Mouse (Mus musculus) embryonic facial prominence, embryonic 13.5 days (tissue): ENCODE data around the gene Hcn4. TPM values are rescaled to one million over a fixed set of nuclear protein-coding genes. Genes with fewer than 3 reads are reported as not detected.
A peak's percentile ranks its signal among the peaks of the same experiment; 100 is the strongest.

Source experiments
- ATAC-seq: fragments of 200-750 bp; cut with Nextera tagmentation; 2 replicates; pipeline ENCODE4 v1.8.0; 2017; ENCODE audit warnings: low read depth; ENCODE audit not compliant: insufficient number of reproducible peaks, insufficient read depth, low FRiP score, low TSS enrichment
- H3K27ac ChIP-seq: fragments of 300-500 bp; sonication (generic); 2 replicates; pipeline ENCODE4 v1.5.1; 2015; ENCODE audit warnings: moderate library complexity, mild to moderate bottlenecking, inconsistent platforms
- H3K27me3 ChIP-seq: fragments of 300-500 bp; sonication (generic); 2 replicates; pipeline ENCODE4 v1.6.1; 2015; ENCODE audit warnings: mild to moderate bottlenecking, inconsistent platforms
- H3K36me3 ChIP-seq: fragments of 300-500 bp; sonication (generic); 2 replicates; pipeline ENCODE4 v1.6.1; 2015; ENCODE audit warnings: mild to moderate bottlenecking, inconsistent platforms
- H3K4me1 ChIP-seq: fragments of 300-500 bp; sonication (generic); 2 replicates; pipeline ENCODE4 v1.6.1; 2015; ENCODE audit warnings: inconsistent platforms
- H3K4me2 ChIP-seq: fragments of 300-500 bp; sonication (generic); 2 replicates; pipeline ENCODE4 v1.6.1; 2015; ENCODE audit warnings: moderate library complexity, mild to moderate bottlenecking, inconsistent platforms
- H3K4me3 ChIP-seq: fragments of 300-500 bp; sonication (generic); 2 replicates; pipeline ENCODE4 v1.5.1; 2015; ENCODE audit warnings: mild to moderate bottlenecking, inconsistent platforms
- H3K9ac ChIP-seq: fragments of 300-500 bp; sonication (generic); 2 replicates; pipeline ENCODE4 v1.6.1; 2015; ENCODE audit warnings: mild to moderate bottlenecking, inconsistent platforms
- H3K9me3 ChIP-seq: fragments of 300-500 bp; sonication (generic); 2 replicates; pipeline ENCODE4 v1.6.1; 2016; ENCODE audit warnings: inconsistent platforms
- WGBS: fragments of 180-500 bp; shearing (Covaris S2); methylation state at CpG from one replicate; pipeline ENCODE4 v1.1.7; 2015; ENCODE audit warnings: mixed read lengths; 5-methylcytosine and 5-hydroxymethylcytosine counted together
- polyA plus RNA-seq: library from polyadenylated mRNA; unstranded; fragments of >200 nt; fragmentation: Nextera tagmentation; extraction: Ambion mirVana; gene quantifications from 2 replicates; pipeline ENCODE4 v1.2.1, GENCODE M21; 2015

Gene Hcn4
- polyA plus RNA-seq, 1 experiment from 2014 or later, result 0.46 TPM

DNA sequence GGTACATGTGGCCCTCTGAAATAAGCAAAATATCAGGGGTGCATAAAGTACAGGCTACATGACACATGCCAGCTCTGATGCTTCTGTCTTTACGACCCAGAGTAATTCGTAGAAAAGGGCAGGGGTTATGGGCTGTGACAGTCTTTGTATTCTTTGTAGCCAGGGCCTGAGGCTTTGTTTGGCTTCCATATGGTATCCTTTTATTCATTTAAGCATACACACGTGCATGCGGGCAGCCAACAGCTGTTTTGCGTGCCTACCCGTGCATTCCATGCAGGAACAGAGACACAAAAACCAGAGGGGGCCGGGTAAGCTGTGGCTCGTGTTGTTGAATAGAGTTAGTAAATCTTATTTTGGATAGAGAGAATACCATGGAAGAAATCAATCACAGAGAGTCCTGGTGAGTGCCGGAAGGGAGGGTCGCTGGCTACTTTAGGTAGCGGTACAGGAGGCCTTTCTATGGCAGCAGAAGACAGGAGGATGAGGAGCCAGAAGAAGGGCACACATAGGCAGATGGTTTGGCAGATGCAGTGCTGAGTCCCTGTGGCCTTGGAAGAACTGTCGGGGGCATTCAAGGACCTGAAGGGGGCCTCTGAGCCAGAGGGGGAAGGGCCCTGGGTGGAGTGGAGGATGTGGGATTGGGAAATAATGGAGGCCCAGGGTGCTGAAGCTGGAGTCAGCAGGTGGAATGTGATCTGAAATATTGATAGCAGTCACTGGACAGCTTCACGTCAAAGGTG lies 26.5 kb downstream of the Hcn4 start:
- no peak for ATAC-seq
- no peaks in the 10 kb centered on the region for H3K9me3 ChIP-seq
- 37% methylated on average over 13 of the region's 13 CpGs for WGBS
- no peak overlapping the region for H3K4me2 ChIP-seq
- no peak overlapping the region for H3K9ac ChIP-seq
- H3K27ac ChIP-seq, result no peak overlapping the region; the same call in 1 of the 2 replicates
- H3K4me3 ChIP-seq, result no peak overlapping the region
- no peaks in the 10 kb centered on the region for H3K27me3 ChIP-seq
- H3K36me3 ChIP-seq, result no peaks in the 10 kb centered on the region
- peaks cover 36% of the 10 kb centered on the region for H3K4me1 ChIP-seq

DNA sequence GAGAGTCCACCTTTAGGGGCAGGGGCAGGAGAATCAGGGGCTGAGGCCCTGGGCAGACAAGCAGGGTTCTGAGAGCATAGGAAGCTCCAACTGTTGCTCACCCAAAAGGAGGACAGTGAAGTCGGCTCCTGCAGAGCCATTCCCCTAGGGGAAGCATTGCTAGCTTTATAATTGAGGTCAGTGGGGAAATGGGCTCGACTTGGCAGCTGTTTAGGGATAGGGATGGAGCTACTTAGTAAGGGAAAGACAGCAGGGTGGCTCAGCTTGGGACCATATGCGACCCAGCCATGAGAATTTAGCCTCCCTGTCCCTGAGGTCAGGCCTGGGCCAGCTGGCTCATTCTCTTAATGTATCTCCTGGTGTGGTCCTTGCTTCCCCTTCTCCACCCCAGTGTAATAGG lies 31.7 kb downstream of the Hcn4 start:
- H3K27ac ChIP-seq, result no peak overlapping the region
- no peak overlapping the region for H3K9ac ChIP-seq
- no peak for ATAC-seq
- no peak overlapping the region for H3K4me3 ChIP-seq
- no peaks in the 10 kb centered on the region for H3K9me3 ChIP-seq
- peaks cover 35% of the 10 kb centered on the region for H3K4me1 ChIP-seq
- H3K4me2 ChIP-seq, result no peak overlapping the region
- H3K36me3 ChIP-seq, result no peaks in the 10 kb centered on the region
- peaks cover 16% of the 10 kb centered on the region for H3K27me3 ChIP-seq
- WGBS, result 28% methylated on average over 3 of the region's 3 CpGs

DNA sequence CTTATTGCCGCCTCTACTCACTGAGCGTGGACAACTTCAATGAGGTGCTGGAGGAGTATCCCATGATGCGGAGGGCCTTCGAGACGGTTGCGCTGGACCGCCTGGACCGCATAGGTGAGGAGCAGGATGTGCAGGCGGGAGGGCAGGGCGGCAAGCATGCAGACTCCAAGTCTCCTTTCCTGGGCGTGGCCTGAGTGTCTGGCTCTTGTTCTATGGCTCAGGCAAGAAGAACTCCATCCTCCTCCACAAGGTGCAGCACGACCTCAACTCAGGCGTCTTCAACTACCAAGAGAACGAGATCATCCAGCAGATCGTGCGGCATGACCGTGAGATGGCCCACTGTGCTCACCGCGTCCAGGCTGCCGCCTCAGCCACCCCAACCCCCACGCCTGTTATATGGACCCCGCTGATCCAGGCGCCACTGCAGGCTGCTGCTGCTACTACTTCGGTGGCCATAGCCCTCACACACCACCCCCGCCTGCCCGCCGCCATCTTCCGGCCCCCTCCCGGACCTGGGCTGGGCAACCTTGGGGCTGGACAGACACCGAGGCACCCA lies 35.9 kb downstream of the Hcn4 start:
- Histone ChIP-seq H3K4me3 (peak overlapping the region; percentile 22), H3K9me3 (no peaks in the 10 kb centered on the region), H3K27me3 (peaks cover 21% of the 10 kb centered on the region), H3K36me3 (no peaks in the 10 kb centered on the region), H3K9ac (0 out of 2 replicates have a peak overlapping the region, but pooled peaks have one; percentile 16), H3K27ac (no peak overlapping the region), H3K4me2 (peak overlapping the region; percentile 53), H3K4me1 (peaks cover 25% of the 10 kb centered on the region)
- WGBS, result 32% methylated on average over 30 of the region's 30 CpGs
- ATAC-seq, result no peak

DNA sequence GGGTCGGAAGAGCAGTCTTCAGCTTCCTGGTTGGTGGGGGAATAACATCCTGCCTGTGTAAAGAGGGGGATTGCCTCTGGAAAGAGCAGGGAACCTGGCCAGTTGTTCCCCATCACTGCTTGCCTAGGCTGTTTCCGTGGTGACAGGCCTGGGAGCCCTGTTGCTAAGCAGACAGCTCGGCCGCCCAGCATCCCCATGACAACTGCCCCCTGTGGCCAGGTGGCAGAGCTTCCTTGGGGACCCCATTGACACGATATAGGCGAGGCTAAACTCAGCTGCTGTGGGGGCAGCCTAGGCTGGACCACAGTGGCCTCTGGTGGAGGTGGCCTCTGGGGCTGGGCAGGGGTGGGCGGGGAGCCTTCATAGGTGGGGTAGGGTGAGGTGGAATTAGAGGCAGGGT lies 40.6 kb downstream of the Hcn4 start:
- ATAC-seq, result no peak
- WGBS, result 23% methylated on average over 7 of the region's 7 CpGs

DNA sequence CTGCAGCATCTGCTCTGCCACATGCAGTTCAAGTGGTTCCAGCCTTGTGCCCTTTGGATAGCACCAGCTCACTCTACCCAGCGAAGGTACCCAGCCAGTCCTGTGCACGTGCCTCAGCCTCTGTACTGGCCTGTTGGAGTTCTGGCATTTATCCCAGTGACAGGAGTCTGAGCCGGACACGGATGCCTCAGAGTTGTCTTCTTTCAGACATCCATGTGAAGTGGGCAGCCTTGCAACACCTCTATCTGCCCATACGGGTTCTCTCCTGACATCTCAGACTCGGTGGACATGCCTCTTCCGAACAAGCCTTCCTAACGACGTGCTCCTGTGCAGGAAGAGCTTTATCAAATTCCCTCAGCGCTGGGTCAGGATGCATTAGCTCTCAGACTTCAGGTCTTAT lies 47.9 kb downstream of the Hcn4 start:
- no peaks in the 10 kb centered on the region for H3K4me1 ChIP-seq

More for the DNA sequence above, 40.6 kb downstream of the Hcn4 start:
- Histone ChIP-seq H3K4me1 (peaks cover 21% of the 10 kb centered on the region), H3K27ac (no peak overlapping the region), H3K4me3 (no peak overlapping the region), H3K9me3 (no peaks in the 10 kb centered on the region), H3K4me2 (no peak overlapping the region), H3K9ac (no peak overlapping the region), H3K36me3 (no peaks in the 10 kb centered on the region), H3K27me3 (peaks cover 16% of the 10 kb centered on the region)

DNA sequence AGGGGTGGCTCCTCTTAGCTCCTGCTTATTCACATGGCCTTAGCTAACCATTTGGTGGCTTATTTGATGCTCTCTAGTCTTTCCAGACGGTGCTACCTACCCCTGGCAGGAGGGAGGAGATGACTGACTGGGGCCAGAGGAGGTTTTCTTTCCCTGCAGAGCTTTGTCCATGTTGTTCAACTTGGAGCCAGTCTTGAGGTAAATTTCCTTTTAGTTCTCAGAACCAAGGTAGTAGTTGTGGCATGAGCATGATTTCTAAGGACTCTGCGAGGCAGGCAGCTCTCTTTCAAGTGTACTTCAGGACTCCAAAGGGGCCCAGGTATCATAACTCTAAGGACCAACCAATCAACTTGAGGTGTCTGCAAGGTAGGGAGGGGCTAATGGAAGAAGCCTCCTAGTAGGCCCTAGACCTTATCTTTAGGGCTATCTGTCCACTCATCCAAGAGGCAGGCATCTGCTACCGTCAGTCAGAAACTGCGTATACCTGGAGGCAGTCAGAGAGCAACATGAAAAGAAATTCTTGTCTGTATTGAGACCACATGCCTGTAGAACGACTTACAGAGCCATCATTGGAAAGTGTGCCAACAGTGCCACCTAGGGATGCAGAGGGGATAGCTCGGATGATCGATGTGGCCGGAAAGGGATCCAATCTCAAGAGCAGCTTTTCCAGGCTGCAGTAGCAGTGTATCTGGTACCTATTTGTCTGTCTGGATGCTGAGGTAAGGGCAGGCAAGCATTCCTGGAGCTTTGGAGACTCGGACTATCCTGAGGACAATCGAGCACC lies 50.5 kb downstream of the Hcn4 start:
- ATAC-seq, result no peak
- Histone ChIP-seq H3K4me3 (no peak overlapping the region), H3K36me3 (peaks cover 45% of the 10 kb centered on the region), H3K27me3 (no peaks in the 10 kb centered on the region), H3K4me2 (no peak overlapping the region), H3K4me1 (no peaks in the 10 kb centered on the region), H3K9me3 (no peaks in the 10 kb centered on the region), H3K9ac (no peak overlapping the region), H3K27ac (no peak overlapping the region)
- 39% methylated on average over 10 of the region's 10 CpGs for WGBS

More for the DNA sequence above, 47.9 kb downstream of the Hcn4 start:
- H3K9me3 ChIP-seq, result no peaks in the 10 kb centered on the region
- no peak overlapping the region for H3K27ac ChIP-seq
- 85% methylated on average over 10 of the region's 10 CpGs for WGBS
- H3K9ac ChIP-seq, result no peak overlapping the region
- H3K4me2 ChIP-seq, result no peak overlapping the region
- no peaks in the 10 kb centered on the region for H3K27me3 ChIP-seq
- peaks cover 21% of the 10 kb centered on the region for H3K36me3 ChIP-seq
- ATAC-seq, result no peak
- no peak overlapping the region for H3K4me3 ChIP-seq

DNA sequence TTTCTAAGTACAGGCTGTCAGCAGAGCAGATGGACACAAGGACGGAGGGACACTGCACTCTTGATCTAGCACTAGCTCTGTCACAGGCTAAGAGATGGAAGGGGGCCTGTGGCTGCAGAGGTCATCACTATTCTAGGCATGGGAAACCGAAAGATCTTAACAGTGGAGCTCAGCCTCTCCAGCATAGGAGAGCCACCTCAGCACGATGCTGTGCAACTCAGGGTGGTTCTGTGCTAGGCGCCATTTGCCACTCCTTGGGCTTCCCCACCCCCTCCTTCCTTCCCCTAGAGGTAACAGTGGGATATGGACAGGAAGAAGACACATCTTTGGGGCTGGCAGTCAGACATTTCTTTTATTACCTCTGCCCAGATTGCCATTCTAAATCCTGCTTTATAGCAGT lies 51.1 kb downstream of the Hcn4 start:
- Histone ChIP-seq H3K4me1 (no peaks in the 10 kb centered on the region), H3K27me3 (no peaks in the 10 kb centered on the region), H3K4me3 (no peak overlapping the region), H3K4me2 (no peak overlapping the region), H3K36me3 (peaks cover 49% of the 10 kb centered on the region), H3K9me3 (no peaks in the 10 kb centered on the region), H3K27ac (no peak overlapping the region), H3K9ac (no peak overlapping the region)
- WGBS, result 84% methylated on average over 4 of the region's 4 CpGs
- ATAC-seq, result no peak

DNA sequence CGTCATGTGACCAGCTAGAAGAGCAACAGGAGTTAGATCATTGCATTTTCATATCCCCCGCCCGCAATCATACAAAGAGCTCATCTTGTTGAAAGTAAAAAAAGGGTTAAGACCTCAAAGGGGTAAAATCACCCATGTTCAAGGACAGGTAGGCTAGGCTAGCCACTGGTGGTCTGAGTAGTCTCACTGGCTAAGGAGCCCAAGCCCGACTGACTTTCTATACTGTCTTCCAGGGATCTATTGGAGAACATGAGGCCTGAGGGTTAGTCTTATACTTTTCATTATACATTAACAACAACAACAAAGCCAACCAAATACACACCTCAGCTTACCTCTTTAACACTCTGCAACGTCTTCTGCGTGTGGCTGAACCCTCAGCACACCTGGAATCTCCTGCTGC lies 52.2 kb downstream of the Hcn4 start:
- Histone ChIP-seq H3K9ac (no peak overlapping the region), H3K27ac (no peak overlapping the region), H3K9me3 (no peaks in the 10 kb centered on the region), H3K4me2 (no peak overlapping the region), H3K36me3 (peaks cover 58% of the 10 kb centered on the region), H3K27me3 (no peaks in the 10 kb centered on the region), H3K4me1 (no peaks in the 10 kb centered on the region), H3K4me3 (no peak overlapping the region)
- WGBS, result 87% methylated on average over 6 of the region's 6 CpGs
- no peak for ATAC-seq

DNA sequence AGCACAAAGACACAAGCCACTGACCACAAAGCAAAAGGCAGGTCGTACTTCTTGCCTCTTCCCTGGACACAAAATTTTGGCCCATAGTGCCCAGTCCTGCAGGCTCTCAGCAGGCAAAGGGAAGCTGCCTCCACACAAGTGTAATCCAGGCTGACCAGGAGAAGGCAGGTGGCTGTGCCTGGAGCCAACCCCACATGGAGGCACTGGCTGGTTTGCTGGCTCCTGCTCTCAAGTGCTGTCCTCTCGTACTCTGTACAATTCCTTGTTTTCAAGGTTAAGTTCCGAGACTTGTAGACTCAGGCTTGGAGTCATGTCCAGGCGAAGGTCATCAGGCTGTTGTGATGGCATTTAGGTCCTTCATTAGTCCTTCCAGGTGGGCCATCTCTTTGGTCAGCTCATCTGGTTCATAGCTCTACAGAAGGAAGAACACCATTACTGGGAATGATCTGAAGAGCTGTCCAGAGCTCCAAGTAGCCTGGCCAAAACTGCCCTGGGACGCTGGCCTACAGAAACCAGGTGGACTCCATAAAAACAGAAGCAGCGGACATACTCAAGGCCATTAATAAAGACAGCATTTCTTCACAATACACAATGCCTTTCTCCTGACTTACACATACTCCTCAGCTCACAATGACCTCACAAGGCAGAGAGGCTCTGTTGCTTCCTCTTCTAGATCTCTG lies 53.9 kb downstream of the Hcn4 start:
- Histone ChIP-seq H3K27ac (no peak overlapping the region), H3K9ac (no peak overlapping the region), H3K4me3 (no peak overlapping the region), H3K36me3 (peaks cover 71% of the 10 kb centered on the region), H3K9me3 (no peaks in the 10 kb centered on the region), H3K4me1 (no peaks in the 10 kb centered on the region), H3K4me2 (no peak overlapping the region), H3K27me3 (no peaks in the 10 kb centered on the region)
- no peak for ATAC-seq
- WGBS, result 92% methylated on average over 6 of the region's 6 CpGs

DNA sequence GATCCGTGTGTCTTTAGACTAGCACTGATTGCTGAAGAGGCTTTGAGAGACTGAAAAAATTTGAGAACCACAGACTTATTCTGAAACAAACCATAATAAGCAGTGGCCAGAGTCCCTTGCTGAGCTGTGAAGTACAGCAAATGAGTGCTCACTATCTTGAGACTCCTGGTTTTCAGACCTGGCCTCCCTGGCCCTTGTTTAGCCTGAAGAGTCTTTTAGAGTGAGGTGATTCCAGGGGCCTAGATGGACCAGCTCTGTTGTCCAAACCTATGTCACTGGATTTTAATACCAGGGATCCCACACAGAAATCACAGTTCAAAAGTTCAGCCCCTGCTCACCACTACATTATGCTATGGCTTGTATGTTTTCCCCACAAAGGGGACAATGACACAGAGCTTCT lies 56.6 kb downstream of the Hcn4 start:
- WGBS, result 86% methylated on average over 1 of the region's 1 CpGs

DNA sequence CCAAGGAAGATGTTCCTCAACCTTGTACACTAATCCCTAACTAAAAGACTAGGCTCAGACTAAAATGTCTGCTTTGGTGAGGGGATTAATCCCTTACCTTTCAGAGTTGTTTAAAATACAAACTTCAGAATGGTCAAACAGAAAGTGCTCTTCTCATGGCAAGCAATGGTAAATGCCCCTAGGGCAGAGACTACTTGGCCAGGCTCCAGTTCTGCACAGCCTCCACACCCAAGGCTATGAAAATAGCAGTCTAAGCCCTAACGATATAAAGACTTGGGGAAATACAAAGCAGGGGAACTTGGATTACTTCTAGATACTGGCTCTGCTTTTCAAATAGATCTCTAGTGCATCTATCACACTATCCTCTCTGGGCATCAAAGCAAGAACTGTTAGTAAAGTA lies 59.5 kb downstream of the Hcn4 start:
- 43% methylated on average over 1 of the region's 1 CpGs for WGBS

More for the DNA sequence above, 56.6 kb downstream of the Hcn4 start:
- Histone ChIP-seq H3K27me3 (no peaks in the 10 kb centered on the region), H3K36me3 (peaks cover 80% of the 10 kb centered on the region), H3K4me3 (no peak overlapping the region), H3K4me2 (no peak overlapping the region), H3K9me3 (no peaks in the 10 kb centered on the region), H3K9ac (no peak overlapping the region), H3K27ac (no peak overlapping the region), H3K4me1 (no peaks in the 10 kb centered on the region)
- no peak for ATAC-seq

More for the DNA sequence above, 59.5 kb downstream of the Hcn4 start:
- Histone ChIP-seq H3K4me2 (no peak overlapping the region), H3K27me3 (no peaks in the 10 kb centered on the region), H3K36me3 (peaks cover 74% of the 10 kb centered on the region), H3K4me3 (no peak overlapping the region), H3K27ac (no peak overlapping the region), H3K4me1 (no peaks in the 10 kb centered on the region), H3K9ac (no peak overlapping the region), H3K9me3 (no peaks in the 10 kb centered on the region)
- no peak for ATAC-seq
